Mouse (Mus musculus): ENCODE data around the gene Tas2r135. TPM values are rescaled to one million over a fixed set of nuclear protein-coding genes. Genes with fewer than 3 reads are reported as not detected.

The Tas2r135 gene
- polyA plus RNA-seq, 1 experiment from 2014 or later = not detected

- Histone ChIP-seq H3K36me3 (no peaks in the 10 kb centered on the region), H3K4me3 (no peak overlapping the region), H3K9me3 (no peaks in the 10 kb centered on the region), H3K9ac (no peak overlapping the region), H3K27me3 (no peaks in the 10 kb centered on the region), H3K27ac (no peak overlapping the region), H3K4me2 (no peak overlapping the region), H3K4me1 (no peaks in the 10 kb centered on the region; the same call in 1 of the 2 replicates)
- no peak for ATAC-seq (ENCODE audit: insufficient number of reproducible peaks, insufficient read depth, low FRiP score, low TSS enrichment, low read depth)
- 69% methylated on average over 3 of the region's 3 CpGs for WGBS
Measured at GRCm38 (mm10) chr6:42397041-42397657, 8.1 kb upstream of the Tas2r135 start.

GRCm38 (mm10) chr6:42398285-42398684, 6.9 kb upstream of the Tas2r135 start:
- H3K9ac ChIP-seq = no peak overlapping the region
- no peak overlapping the region for H3K4me3 ChIP-seq
- H3K27me3 ChIP-seq = no peaks in the 10 kb centered on the region
- no peak for ATAC-seq (ENCODE audit: insufficient number of reproducible peaks, insufficient read depth, low FRiP score, low TSS enrichment, low read depth)
- H3K9me3 ChIP-seq = no peaks in the 10 kb centered on the region
- no peaks in the 10 kb centered on the region for H3K36me3 ChIP-seq
- H3K27ac ChIP-seq = no peak overlapping the region
- WGBS = 90% methylated on average over 3 of the region's 3 CpGs
- H3K4me1 ChIP-seq = no peaks in the 10 kb centered on the region; the same call in 1 of the 2 replicates
- H3K4me2 ChIP-seq = no peak overlapping the region

DNA sequence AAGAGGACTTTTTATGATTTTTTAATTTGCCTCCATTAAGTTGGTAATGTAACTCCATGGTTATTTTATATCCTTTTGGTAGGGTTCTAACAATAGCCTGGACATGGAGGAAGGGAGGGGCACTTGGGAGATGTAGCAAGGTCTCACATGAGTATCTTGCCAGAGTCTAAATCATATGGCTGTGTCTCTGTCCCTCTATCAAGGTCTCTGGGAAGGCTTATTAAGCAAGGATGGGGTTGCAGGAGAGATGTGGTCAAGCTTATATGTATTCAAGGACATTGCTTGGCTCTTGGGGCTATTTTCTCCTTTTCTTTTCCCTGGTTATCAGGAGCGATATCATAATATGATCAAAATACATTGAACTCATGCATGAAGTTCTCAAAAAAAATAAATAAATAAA, 6.2 kb upstream of the Tas2r135 start:
- H3K4me2 ChIP-seq = no peak overlapping the region
- H3K4me3 ChIP-seq = no peak overlapping the region
- no peaks in the 10 kb centered on the region for H3K27me3 ChIP-seq
- WGBS = 90% methylated on average over 1 of the region's 1 CpGs
- H3K27ac ChIP-seq = no peak overlapping the region
- no peaks in the 10 kb centered on the region for H3K9me3 ChIP-seq
- no peaks in the 10 kb centered on the region; the same call in 1 of the 2 replicates for H3K4me1 ChIP-seq
- ATAC-seq (ENCODE audit: insufficient number of reproducible peaks, insufficient read depth, low FRiP score, low TSS enrichment, low read depth) = no peak
- no peaks in the 10 kb centered on the region for H3K36me3 ChIP-seq
- H3K9ac ChIP-seq = no peak overlapping the region

DNA sequence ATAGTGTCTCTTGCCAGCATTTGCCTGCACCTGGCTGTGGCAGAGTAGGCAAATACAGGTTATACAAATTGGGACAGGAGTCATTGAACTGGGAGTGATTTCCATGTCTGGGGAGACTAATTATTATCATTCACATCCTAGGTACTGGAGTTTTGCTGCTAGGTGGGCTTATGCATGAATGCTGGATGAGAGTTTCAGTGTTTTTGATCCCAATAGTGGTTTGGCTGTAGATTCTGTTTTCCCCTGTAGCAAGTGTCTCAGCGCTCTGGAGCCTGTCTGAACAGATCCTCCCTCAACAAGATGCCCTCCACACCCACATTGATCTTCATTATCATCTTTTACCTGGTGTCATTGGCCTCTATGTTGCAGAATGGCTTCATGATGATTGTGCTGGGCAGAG, 5.3 kb upstream of the Tas2r135 start, which contains the start of gene Tas2r143:
TSS of gene Tas2r143 (plus strand) at position 301 of the 400 bp plus-strand sequence.
- Histone ChIP-seq H3K27me3 (no peaks in the 10 kb centered on the region), H3K9ac (no peak within 1 kb of the TSS), H3K4me3 (no peak within 1 kb of the TSS), H3K4me2 (no peak within 1 kb of the TSS), H3K9me3 (no peaks in the 10 kb centered on the region), H3K36me3 (no peaks in the 10 kb centered on the region), H3K27ac (no peak within 1 kb of the TSS), H3K4me1 (no peaks in the 10 kb centered on the region; the same call in 1 of the 2 replicates)
- ATAC-seq (ENCODE audit: insufficient number of reproducible peaks, insufficient read depth, low FRiP score, low TSS enrichment, low read depth) = no peak
- 79% methylated on average over 1 of the region's 1 CpGs for WGBS

DNA sequence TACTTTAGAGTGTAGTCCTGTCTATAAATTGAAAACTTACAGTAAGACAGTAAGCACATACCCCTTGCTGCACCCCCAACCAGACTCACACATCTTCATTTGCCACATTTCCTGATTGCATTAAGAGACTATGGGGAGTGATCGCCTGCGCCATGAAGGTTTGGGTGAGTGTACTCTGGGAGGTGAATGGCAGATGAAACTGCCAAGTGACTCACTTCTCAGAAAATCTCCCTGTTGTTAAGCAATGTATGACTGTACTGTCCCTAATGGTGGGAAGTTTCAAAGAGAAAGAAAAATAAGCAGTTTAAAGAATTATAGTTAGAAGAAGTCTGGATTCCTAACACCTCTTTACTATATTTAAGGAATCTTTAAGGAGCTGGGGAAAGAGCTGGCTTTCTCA, 14.2 kb downstream of the Tas2r135 start:
- WGBS = 87% methylated on average over 2 of the region's 2 CpGs
- Histone ChIP-seq H3K4me3 (no peak overlapping the region), H3K9ac (no peak overlapping the region), H3K27ac (no peak overlapping the region), H3K9me3 (no peaks in the 10 kb centered on the region), H3K27me3 (no peaks in the 10 kb centered on the region), H3K4me2 (no peak overlapping the region), H3K4me1 (no peaks in the 10 kb centered on the region), H3K36me3 (no peaks in the 10 kb centered on the region)
- no peak for ATAC-seq (ENCODE audit: insufficient number of reproducible peaks, insufficient read depth, low FRiP score, low TSS enrichment, low read depth)

DNA sequence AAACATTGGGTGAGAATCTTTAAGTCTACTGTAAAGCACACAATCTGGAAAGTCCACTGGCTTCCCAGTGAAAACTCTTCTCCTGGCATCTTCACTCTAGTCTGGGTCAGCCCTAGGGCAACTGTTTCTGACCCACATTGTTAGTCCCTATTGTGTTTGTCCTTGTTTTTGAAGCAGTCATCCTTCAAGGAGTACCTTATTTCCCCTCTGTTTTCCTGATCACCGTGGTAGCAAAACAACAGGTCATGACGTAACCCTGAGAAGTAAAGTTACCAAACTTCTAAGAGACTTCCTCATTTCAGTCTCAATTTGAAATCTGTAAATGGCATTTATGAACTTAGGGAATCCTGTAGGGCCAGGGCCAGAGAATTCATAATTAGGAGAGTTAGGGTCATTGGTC, 16.2 kb downstream of the Tas2r135 start:
- Histone ChIP-seq H3K4me3 (no peak overlapping the region), H3K36me3 (no peaks in the 10 kb centered on the region), H3K4me1 (no peaks in the 10 kb centered on the region), H3K27ac (no peak overlapping the region), H3K27me3 (no peaks in the 10 kb centered on the region), H3K4me2 (no peak overlapping the region), H3K9me3 (no peaks in the 10 kb centered on the region), H3K9ac (no peak overlapping the region)
- ATAC-seq (ENCODE audit: insufficient number of reproducible peaks, insufficient read depth, low FRiP score, low TSS enrichment, low read depth) = no peak
- 70% methylated on average over 2 of the region's 2 CpGs for whole genome bisulfite sequencing

DNA sequence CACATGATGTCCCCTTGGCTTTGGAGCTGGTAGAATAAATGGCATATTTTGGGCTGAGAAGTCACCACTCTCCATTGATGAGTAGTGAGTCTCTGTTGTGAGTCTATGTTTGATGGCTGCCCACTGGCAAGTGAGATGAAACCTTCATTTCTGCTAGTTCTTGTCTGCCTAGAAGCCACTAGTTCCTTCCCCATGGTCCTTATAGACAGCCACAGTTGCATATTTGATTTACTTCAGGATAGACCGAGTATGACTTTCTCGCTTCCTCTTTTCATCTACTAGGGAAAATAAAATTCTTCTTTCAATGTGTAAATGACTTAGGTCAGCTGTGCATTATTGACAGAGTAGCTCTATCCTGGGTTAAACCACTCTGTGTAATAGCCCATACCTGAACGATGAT, 19.2 kb downstream of the Tas2r135 start:
- no peak for ATAC-seq (ENCODE audit: insufficient number of reproducible peaks, insufficient read depth, low FRiP score, low TSS enrichment, low read depth)
- H3K9ac ChIP-seq = no peak overlapping the region
- 90% methylated on average over 3 of the region's 3 CpGs for WGBS

GRCm38 (mm10) chr6:42426337-42426736, 21.1 kb downstream of the Tas2r135 start:
- H3K27ac ChIP-seq = no peak overlapping the region
- no peak overlapping the region for H3K4me3 ChIP-seq
- H3K4me2 ChIP-seq = no peak overlapping the region
- no peak overlapping the region for H3K9ac ChIP-seq
- H3K27me3 ChIP-seq = no peaks in the 10 kb centered on the region
- no peaks in the 10 kb centered on the region for H3K36me3 ChIP-seq
- no peak for ATAC-seq (ENCODE audit: insufficient number of reproducible peaks, insufficient read depth, low FRiP score, low TSS enrichment, low read depth)
- H3K9me3 ChIP-seq = no peaks in the 10 kb centered on the region
- 79% methylated on average over 4 of the region's 4 CpGs for WGBS
- H3K4me1 ChIP-seq = no peaks in the 10 kb centered on the region

More for the DNA sequence above, 19.2 kb downstream of the Tas2r135 start:
- Histone ChIP-seq H3K9me3 (no peaks in the 10 kb centered on the region), H3K27me3 (no peaks in the 10 kb centered on the region), H3K27ac (no peak overlapping the region), H3K4me2 (no peak overlapping the region), H3K4me1 (no peaks in the 10 kb centered on the region), H3K36me3 (no peaks in the 10 kb centered on the region), H3K4me3 (no peak overlapping the region)

DNA sequence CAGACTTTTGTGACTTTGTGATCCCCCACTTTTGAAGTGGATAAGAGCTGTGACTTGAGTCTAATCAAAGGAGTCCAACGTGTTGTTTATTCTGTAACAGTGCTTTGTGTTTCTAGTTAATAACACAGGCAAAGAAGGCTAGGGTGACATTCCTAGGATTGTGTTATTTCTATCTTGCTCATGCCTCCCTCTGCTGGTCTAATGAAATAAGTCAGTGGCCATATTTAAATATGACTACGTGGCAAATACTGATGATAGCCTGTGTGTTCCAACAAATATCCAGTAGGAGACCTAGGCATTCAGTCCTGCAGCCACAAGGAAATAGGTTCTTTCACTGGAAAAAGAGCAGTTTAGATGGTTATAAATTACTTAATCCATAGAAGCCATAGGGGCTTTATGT, 28.3 kb downstream of the Tas2r135 start:
- Histone ChIP-seq H3K9ac (no peak overlapping the region), H3K4me2 (no peak overlapping the region), H3K4me3 (no peak overlapping the region), H3K36me3 (no peaks in the 10 kb centered on the region), H3K9me3 (no peaks in the 10 kb centered on the region), H3K27me3 (no peaks in the 10 kb centered on the region), H3K4me1 (no peaks in the 10 kb centered on the region), H3K27ac (no peak overlapping the region)
- WGBS = 64% methylated on average over 2 of the region's 2 CpGs
- ATAC-seq (ENCODE audit: insufficient number of reproducible peaks, insufficient read depth, low FRiP score, low TSS enrichment, low read depth) = no peak

DNA sequence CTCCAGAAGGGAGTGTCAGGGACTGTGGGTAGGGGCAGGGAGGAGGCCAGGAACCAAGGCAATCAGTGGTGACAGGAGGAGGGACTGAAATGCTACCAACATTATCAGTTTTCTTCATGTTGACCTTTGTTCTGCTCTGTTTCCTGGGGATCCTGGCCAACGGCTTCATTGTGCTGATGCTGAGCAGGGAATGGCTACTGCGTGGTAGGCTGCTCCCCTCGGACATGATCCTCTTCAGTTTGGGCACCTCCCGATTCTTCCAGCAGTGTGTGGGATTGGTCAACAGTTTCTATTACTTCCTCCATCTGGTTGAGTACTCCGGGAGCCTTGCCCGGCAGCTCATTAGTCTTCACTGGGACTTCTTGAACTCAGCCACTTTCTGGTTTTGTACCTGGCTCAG, 29.2 kb downstream of the Tas2r135 start, which contains the start of gene Tas2r126:
TSS of gene Tas2r126 (plus strand) at position 90 of the 400 bp plus-strand sequence.
- 88% methylated on average over 6 of the region's 6 CpGs for WGBS
- Histone ChIP-seq H3K27ac (no peak within 1 kb of the TSS), H3K4me2 (no peak within 1 kb of the TSS), H3K9ac (no peak within 1 kb of the TSS), H3K9me3 (no peaks in the 10 kb centered on the region), H3K4me3 (no peak within 1 kb of the TSS), H3K27me3 (no peaks in the 10 kb centered on the region), H3K4me1 (no peaks in the 10 kb centered on the region), H3K36me3 (no peaks in the 10 kb centered on the region)
- no peak for ATAC-seq (ENCODE audit: insufficient number of reproducible peaks, insufficient read depth, low FRiP score, low TSS enrichment, low read depth)

GRCm38 (mm10) chr6:42435490-42435889, 30.3 kb downstream of the Tas2r135 start:
- Histone ChIP-seq H3K27me3 (no peaks in the 10 kb centered on the region), H3K4me1 (no peaks in the 10 kb centered on the region), H3K36me3 (no peaks in the 10 kb centered on the region), H3K4me3 (no peak overlapping the region), H3K9me3 (no peaks in the 10 kb centered on the region), H3K4me2 (no peak overlapping the region), H3K27ac (no peak overlapping the region), H3K9ac (no peak overlapping the region)
- no peak for ATAC-seq (ENCODE audit: insufficient number of reproducible peaks, insufficient read depth, low FRiP score, low TSS enrichment, low read depth)
- 68% methylated on average over 2 of the region's 2 CpGs for WGBS

DNA sequence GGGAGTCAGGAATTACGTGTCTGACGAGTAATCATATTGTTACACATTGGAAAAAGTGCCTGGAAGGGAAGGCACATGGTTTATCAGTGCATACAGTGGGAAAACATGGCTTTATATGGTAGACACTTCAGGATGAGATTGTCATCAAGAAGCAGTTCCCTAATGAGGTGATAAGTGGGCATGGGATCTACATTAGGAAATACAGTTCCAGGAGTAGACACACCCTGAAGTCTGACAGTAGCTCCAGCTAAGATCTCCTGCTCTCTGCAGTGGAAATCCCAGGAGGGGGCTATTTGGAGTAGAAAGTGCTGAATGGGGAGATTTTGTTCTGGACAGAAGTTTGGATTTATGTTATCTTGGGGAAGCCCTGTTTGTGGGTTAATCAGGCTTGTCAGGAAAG, 36.2 kb downstream of the Tas2r135 start:
- no peaks in the 10 kb centered on the region for H3K4me1 ChIP-seq
- no peak overlapping the region for H3K4me3 ChIP-seq
- no peaks in the 10 kb centered on the region for H3K27me3 ChIP-seq
- H3K4me2 ChIP-seq = no peak overlapping the region
- 68% methylated on average over 2 of the region's 2 CpGs for WGBS
- H3K9ac ChIP-seq = no peak overlapping the region
- ATAC-seq (ENCODE audit: insufficient number of reproducible peaks, insufficient read depth, low FRiP score, low TSS enrichment, low read depth) = no peak
- H3K36me3 ChIP-seq = no peaks in the 10 kb centered on the region
- H3K27ac ChIP-seq = no peak overlapping the region
- no peaks in the 10 kb centered on the region for H3K9me3 ChIP-seq

Measured in embryonic facial prominence, embryonic 13.5 days (tissue).